Mouse (Mus musculus) CH12F3 (cell line): Measurements from ENCODE around the gene Cmtm4.

ENCODE experiments used
- in situ Hi-C: fragments of 300-500 bp; cut with MboI; formaldehyde crosslinking; loops from 2 replicates; pipeline ENCODE4 v1.14.3; 2020; ENCODE audit warnings: low sequenced_read_pairs

Gene Cmtm4

GRCm38 (mm10) chr8:104395703-104396357 is at the start of gene Cmtm4:
Cmtm4 (minus strand) TSS chr8:104395807.
- in situ Hi-C loops = no loop called here

GRCm38 (mm10) chr8:104445248-104445647 is 49.6 kb upstream of the Cmtm4 start:
- in situ Hi-C loops = no loop called here

- in situ Hi-C loops = no loop called here
These were observed 47.6 kb upstream of the Cmtm4 start for GRCm38 (mm10) chr8:104443125-104443679.

- in situ Hi-C loops = no loop called here
These were observed 46.9 kb upstream of the Cmtm4 start, which contains the start of gene Dync1li2 for GRCm38 (mm10) chr8:104442299-104443124. Dync1li2 (minus strand) TSS chr8:104443047.

- in situ Hi-C loops = no loop called here
These were observed 46.0 kb upstream of the Cmtm4 start for GRCm38 (mm10) chr8:104441613-104442012.

- in situ Hi-C loops = no loop called here
These were observed 43.9 kb upstream of the Cmtm4 start for GRCm38 (mm10) chr8:104439461-104439860.

- in situ Hi-C loops = no loop called here
These were observed 42.0 kb upstream of the Cmtm4 start for GRCm38 (mm10) chr8:104437494-104438135.

GRCm38 (mm10) chr8:104436591-104436990 is 41.0 kb upstream of the Cmtm4 start:
- in situ Hi-C loops = no loop called here

- in situ Hi-C loops = no loop called here
These were observed 40.4 kb upstream of the Cmtm4 start for GRCm38 (mm10) chr8:104436038-104436437.

GRCm38 (mm10) chr8:104434826-104435354 is 39.3 kb upstream of the Cmtm4 start:
- in situ Hi-C loops = no loop called here

- in situ Hi-C loops = no loop called here
These were observed 38.7 kb upstream of the Cmtm4 start for GRCm38 (mm10) chr8:104434275-104434674.

- in situ Hi-C loops = no loop called here
These were observed 37.7 kb upstream of the Cmtm4 start for GRCm38 (mm10) chr8:104433191-104433842.

GRCm38 (mm10) chr8:104432656-104433055 is 37.0 kb upstream of the Cmtm4 start:
- in situ Hi-C loops = no loop called here

- in situ Hi-C loops = no loop called here
These were observed 34.6 kb upstream of the Cmtm4 start for GRCm38 (mm10) chr8:104430230-104430629.

- in situ Hi-C loops = no loop called here
These were observed 32.1 kb upstream of the Cmtm4 start for GRCm38 (mm10) chr8:104427703-104428102.

- in situ Hi-C loops = no loop called here
These were observed 26.7 kb upstream of the Cmtm4 start for GRCm38 (mm10) chr8:104422313-104422712.

- in situ Hi-C loops = no loop called here
These were observed 20.4 kb upstream of the Cmtm4 start for GRCm38 (mm10) chr8:104416022-104416421.

GRCm38 (mm10) chr8:104414204-104414603 is 18.6 kb upstream of the Cmtm4 start:
- in situ Hi-C loops = no loop called here

GRCm38 (mm10) chr8:104413770-104414169 is 18.2 kb upstream of the Cmtm4 start:
- in situ Hi-C loops = no loop called here

- in situ Hi-C loops = no loop called here
These were observed 17.4 kb upstream of the Cmtm4 start for GRCm38 (mm10) chr8:104412805-104413532.
